Mouse (Mus musculus) forebrain, postnatal 0 days (tissue): Measurements from ENCODE around the gene Wdr38. TPM values are rescaled to one million over a fixed set of nuclear protein-coding genes. Genes with fewer than 3 reads are reported as not detected.
A peak's percentile ranks its signal among the peaks of the same experiment; 100 is the strongest.

ENCODE experiments used
- ATAC-seq: fragments of 200-750 bp; cut with Nextera tagmentation; 2 replicates; pipeline ENCODE4 v1.8.0; 2017; ENCODE audit warnings: mild to moderate bottlenecking, moderate library complexity
- DNase-seq: peaks from one replicate; pipeline ENCODE4 v3.0.0-alpha.2; 2015
- H3K27ac ChIP-seq: fragments of 300-500 bp; sonication (generic); 2 replicates; pipeline ENCODE4 v1.5.1; 2014; ENCODE audit warnings: low read depth, mild to moderate bottlenecking, antibody characterized with exemption, low read length, moderate library complexity, mixed read lengths
- H3K27me3 ChIP-seq: fragments of 300-500 bp; sonication (generic); 2 replicates; pipeline ENCODE4 v1.6.1; 2014; ENCODE audit warnings: mild to moderate bottlenecking, low read length, mixed read lengths; ENCODE audit not compliant: insufficient read depth
- H3K36me3 ChIP-seq: fragments of 300-500 bp; sonication (generic); 2 replicates; pipeline ENCODE4 v1.6.1; 2014; ENCODE audit warnings: mild to moderate bottlenecking, moderate library complexity; ENCODE audit not compliant: insufficient read depth
- H3K4me1 ChIP-seq: fragments of 300-500 bp; sonication (generic); 2 replicates; pipeline ENCODE4 v1.6.1; 2014; ENCODE audit warnings: antibody characterized with exemption; ENCODE audit not compliant: insufficient read depth
- H3K4me2 ChIP-seq: fragments of 300-500 bp; sonication (generic); 2 replicates; pipeline ENCODE4 v1.6.1; 2014; ENCODE audit warnings: low read depth, mild to moderate bottlenecking, moderate library complexity
- H3K4me3 ChIP-seq: fragments of 300-500 bp; sonication (generic); 2 replicates; pipeline ENCODE4 v1.5.1; 2014; ENCODE audit warnings: low read depth, low read length, mixed read lengths
- H3K9ac ChIP-seq: fragments of 300-500 bp; sonication (generic); 2 replicates; pipeline ENCODE4 v1.6.1; 2014; ENCODE audit warnings: mild to moderate bottlenecking
- H3K9me3 ChIP-seq: fragments of 300-500 bp; sonication (generic); 2 replicates; pipeline ENCODE4 v1.6.1; 2016; ENCODE audit warnings: low read length
- CTCF ChIP-seq: sonication (generic); IDR thresholded peaks from 2 replicates; pipeline ENCODE4 v1.5.1; 2016; ENCODE audit warnings: antibody characterized with exemption, control low read depth, low read depth
- WGBS: fragments of 180-500 bp; shearing (Covaris S2); extraction: QIAGEN DNeasy Blood & Tissue Kit; methylation state at CpG from one replicate; pipeline ENCODE4 v1.1.7; 2014; 5-methylcytosine and 5-hydroxymethylcytosine counted together
- polyA plus RNA-seq: library from polyadenylated mRNA; unstranded; fragments of >200 nt; fragmentation: Nextera tagmentation; extraction: Ambion mirVana; gene quantifications from 2 replicates; pipeline ENCODE4 v1.2.1, GENCODE M21; 2015
- total RNA-seq: library from RNA; depleted of rRNA; stranded (reverse); fragments of >200 nt; gene quantifications from 2 replicates; pipeline ENCODE4 v1.2.3, GENCODE M21; 2014; rRNA removed

The Wdr38 gene
- total RNA-seq (0.43 and 1.4 TPM in 2 replicates), polyA plus RNA-seq (0.38 and 0.64 TPM in 2 replicates)

DNA sequence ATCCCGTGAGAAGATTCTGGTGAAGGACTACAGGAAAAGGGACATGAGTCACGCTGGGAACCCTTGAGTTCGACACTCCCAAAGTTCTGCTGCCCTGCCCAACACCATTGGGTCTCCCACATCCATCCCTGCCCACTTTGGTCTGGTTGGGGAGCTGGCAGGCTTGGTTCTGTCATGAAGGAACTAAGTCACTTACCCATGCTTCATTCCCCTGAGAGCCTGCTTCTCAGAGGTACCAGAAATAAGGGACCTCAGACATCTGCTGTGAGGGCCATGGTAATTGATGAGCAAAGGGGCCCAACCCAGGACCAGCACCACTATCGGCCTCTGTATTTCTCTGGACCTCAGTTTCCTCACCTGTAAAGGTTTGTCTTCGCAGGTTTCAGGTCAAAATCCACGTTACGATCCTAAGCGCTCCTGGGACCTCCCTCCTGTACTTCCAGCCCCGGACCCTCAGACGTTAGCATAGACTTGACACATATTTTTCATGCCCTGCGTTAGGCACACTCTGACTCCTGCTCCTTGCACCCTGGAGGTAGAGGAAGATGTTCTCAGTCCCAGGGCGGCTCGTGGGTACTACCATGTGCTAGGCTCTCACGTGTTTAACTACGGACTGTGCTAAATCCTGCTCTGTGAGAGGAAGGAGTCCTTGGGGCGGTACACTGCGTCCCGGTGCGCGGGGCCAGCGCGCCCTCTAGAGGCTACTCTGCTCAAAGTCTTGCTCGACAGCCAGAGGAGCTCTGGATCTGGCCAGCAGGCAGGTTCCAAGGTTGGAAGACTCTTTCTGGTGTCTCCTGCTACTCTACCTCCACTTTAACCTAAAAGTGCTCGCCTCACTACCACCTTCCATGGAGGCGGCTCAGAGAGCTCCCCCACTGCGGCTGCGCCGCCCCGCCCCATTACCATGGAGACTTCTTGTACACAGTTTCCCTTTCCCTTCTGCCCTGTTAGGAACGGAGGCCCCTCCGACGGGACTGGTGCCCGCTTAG lies at the start of gene Wdr38:
Wdr38 (plus strand) TSS at position 91 of the 989 bp plus-strand sequence.
- Histone ChIP-seq H3K27me3 (no peaks in the 10 kb centered on the region), H3K36me3 (peaks cover 32% of the 10 kb centered on the region), H3K4me2 (peak within 1 kb of the TSS; percentile 50), H3K27ac (no peak within 1 kb of the TSS), H3K9me3 (no peaks in the 10 kb centered on the region), H3K9ac (0 out of 2 replicates have a peak within 1 kb of the TSS, but pooled peaks have one; percentile 28), H3K4me3 (peak within 1 kb of the TSS; percentile 34), H3K4me1 (no peaks in the 10 kb centered on the region; the same call in 1 of the 2 replicates)
- ATAC-seq = peak; percentile 97
- peak; percentile 97 for TF ChIP-seq CTCF
- DNase-seq = peak; percentile 92
- WGBS = 15% methylated on average over 33 of the region's 33 CpGs

DNA sequence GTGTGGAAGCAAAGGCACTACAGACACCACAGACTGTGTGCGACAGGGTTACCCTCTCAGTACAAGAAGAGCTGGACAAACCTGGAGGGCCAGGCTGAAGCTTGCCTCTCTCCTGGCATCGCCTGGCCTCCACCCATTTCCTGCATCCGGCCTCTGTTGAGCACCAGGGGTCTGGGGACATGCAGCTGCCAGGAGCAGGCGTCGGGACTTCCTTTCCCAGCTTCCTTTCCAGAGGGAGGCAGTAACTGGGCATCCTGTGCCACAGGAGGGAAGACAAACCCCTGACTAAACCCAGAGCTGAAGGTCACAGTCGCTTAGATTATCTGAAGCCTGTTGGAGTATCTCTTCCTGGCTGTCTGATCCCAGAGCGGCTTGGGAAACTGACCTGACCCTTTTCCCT lies 49.7 kb upstream of the Wdr38 start:
- Histone ChIP-seq H3K36me3 (no peaks in the 10 kb centered on the region), H3K9ac (no peak overlapping the region), H3K4me3 (no peak overlapping the region), H3K27ac (no peak overlapping the region), H3K9me3 (no peaks in the 10 kb centered on the region), H3K4me2 (no peak overlapping the region), H3K4me1 (peaks cover 6% of the 10 kb centered on the region; the same call in 1 of the 2 replicates), H3K27me3 (no peaks in the 10 kb centered on the region)
- ATAC-seq = no peak
- TF ChIP-seq CTCF = no peak
- no peak for DNase-seq
- 80% methylated on average over 7 of the region's 7 CpGs for WGBS

DNA sequence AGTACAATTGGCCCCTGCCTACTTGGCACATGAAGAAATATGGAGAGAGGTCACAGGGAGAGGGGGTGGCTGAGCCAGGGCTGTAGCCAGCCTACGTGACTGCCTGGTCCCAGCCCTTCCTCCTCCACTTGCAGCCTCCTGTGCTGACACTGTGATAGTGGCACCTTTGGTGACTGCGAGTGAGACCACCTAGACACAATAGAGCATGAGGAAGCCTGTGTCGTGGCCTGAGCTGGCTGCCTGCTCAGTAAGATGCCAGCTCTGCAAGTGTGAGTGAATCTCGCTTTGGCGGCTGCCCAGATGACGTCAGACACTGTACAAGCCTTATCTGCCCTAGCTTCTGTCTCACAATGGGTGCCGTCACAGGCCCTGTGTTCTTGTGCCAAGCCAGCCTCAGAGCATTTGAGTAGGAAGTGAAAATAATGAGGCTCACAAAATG lies 47.0 kb upstream of the Wdr38 start:
- peak; percentile 84 for DNase-seq
- WGBS = 26% methylated on average over 7 of the region's 7 CpGs
- H3K9me3 ChIP-seq = no peaks in the 10 kb centered on the region
- H3K4me3 ChIP-seq = no peak overlapping the region
- no peak for TF ChIP-seq CTCF
- H3K4me2 ChIP-seq = no peak overlapping the region
- no peaks in the 10 kb centered on the region for H3K36me3 ChIP-seq
- no peaks in the 10 kb centered on the region for H3K27me3 ChIP-seq
- H3K9ac ChIP-seq = no peak overlapping the region
- peak; percentile 95 for ATAC-seq
- H3K4me1 ChIP-seq = peaks cover 6% of the 10 kb centered on the region; the same call in 1 of the 2 replicates
- peak overlapping the region; percentile 67; the same call in 1 of the 2 replicates for H3K27ac ChIP-seq

DNA sequence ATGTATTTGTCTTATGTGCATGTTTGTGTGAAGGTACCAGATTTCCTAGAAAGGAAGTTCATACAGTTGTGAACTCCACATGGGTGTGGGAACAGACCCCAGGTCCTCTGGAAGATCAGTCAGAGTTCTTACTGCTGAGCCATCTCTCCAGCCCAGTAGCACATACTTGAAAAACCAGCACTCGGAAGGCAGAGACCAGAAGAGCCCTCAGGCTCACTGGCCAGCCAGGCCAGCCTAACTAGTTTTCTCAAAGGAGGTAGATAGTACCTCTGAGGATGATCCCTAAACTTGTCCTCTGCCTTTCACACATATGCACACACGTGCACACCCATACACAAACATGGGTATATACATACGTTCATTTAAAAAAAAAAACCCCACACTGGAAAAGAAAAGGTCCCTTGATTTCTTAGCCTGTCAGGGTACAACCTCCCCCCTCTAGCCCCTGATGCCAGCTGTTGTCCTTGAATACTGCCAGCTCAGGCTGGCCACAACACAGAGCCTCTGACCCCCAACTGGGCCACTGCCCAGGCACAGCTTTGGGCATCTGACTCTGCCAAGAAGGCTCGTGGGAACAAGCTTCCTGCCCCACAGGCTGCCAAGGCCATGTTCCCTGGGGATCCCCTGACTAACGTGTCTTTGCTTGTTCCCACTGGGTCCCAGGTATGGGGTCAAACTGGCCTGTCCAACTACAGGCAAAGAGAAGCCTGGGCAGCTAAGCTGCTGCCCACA lies 44.0 kb upstream of the Wdr38 start:
- ATAC-seq (peak; percentile 49), DNase-seq (peak; percentile 55)
- Histone ChIP-seq H3K27me3 (no peaks in the 10 kb centered on the region), H3K4me3 (no peak overlapping the region), H3K9ac (no peak overlapping the region), H3K4me2 (no peak overlapping the region), H3K36me3 (no peaks in the 10 kb centered on the region), H3K9me3 (no peaks in the 10 kb centered on the region), H3K27ac (no peak overlapping the region), H3K4me1 (peaks cover 6% of the 10 kb centered on the region; the same call in 1 of the 2 replicates)
- TF ChIP-seq CTCF = no peak
- 57% methylated on average over 5 of the region's 5 CpGs for WGBS

DNA sequence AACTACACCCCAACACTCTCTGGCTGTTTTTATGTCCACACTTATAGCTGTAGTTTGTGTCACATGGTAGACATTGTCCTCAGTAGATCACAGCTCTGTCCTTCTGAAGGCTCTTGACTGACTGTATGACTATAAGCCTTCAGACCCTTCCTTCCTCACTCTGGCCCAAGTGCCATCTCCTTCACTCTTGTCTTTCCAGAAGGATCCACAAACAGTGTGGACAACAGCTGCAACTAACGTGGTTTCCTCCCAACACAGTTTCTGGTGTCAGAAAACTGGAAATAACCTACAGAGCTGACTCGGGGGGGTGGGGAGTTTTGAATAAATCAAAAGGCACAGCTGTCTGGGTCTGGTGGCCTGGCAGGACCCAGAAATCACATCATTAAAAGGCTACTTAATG lies 41.2 kb upstream of the Wdr38 start:
- no peaks in the 10 kb centered on the region for H3K36me3 ChIP-seq
- no peak for ATAC-seq
- H3K4me2 ChIP-seq = no peak overlapping the region
- WGBS = 69% methylated on average over 2 of the region's 2 CpGs
- no peak overlapping the region for H3K4me3 ChIP-seq
- H3K9me3 ChIP-seq = no peaks in the 10 kb centered on the region
- no peak overlapping the region for H3K9ac ChIP-seq
- no peak for DNase-seq
- TF ChIP-seq CTCF = no peak
- no peak overlapping the region for H3K27ac ChIP-seq
- H3K4me1 ChIP-seq = no peaks in the 10 kb centered on the region
- no peaks in the 10 kb centered on the region for H3K27me3 ChIP-seq

DNA sequence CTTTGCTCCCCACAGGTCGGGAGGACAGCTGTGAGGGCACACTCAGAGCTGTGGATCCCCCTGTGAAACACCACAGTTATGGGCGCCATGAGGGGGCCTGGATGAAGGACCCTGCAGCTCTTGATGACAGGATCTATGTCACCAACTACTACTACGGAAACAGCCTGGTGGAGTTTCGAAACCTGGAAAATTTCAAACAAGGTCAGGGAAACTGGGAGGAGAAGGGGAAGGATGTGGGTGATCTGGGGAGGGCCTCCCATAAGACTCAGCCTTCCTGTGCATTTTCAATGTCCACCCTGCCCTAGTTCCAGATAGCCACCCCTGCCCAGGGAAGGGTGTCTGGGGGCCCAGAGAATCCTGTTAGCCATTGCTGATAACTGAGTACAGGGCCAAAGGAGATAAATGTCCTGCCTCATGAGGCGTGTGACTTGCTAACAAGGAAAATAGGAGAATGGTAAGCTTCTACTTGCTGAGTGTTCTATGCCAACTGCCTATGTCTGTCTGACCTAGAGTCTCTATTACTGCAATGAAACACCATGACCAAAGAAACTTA lies 39.5 kb upstream of the Wdr38 start:
- ATAC-seq (no peak), DNase-seq (no peak)
- H3K4me1 ChIP-seq = no peaks in the 10 kb centered on the region
- H3K36me3 ChIP-seq = no peaks in the 10 kb centered on the region
- no peak overlapping the region for H3K4me3 ChIP-seq
- 92% methylated on average over 5 of the region's 5 CpGs for WGBS
- H3K9me3 ChIP-seq = no peaks in the 10 kb centered on the region
- no peak for TF ChIP-seq CTCF
- H3K27ac ChIP-seq = no peak overlapping the region
- no peaks in the 10 kb centered on the region for H3K27me3 ChIP-seq
- no peak overlapping the region for H3K9ac ChIP-seq
- no peak overlapping the region for H3K4me2 ChIP-seq
